Mouse (Mus musculus) R1 (cell line): Measurements from ENCODE around the gene Hoxc4.

ENCODE experiments used
- DNase-seq: peaks from one replicate; pipeline ENCODE4 v3.0.0-alpha.2; 2018; ENCODE audit warnings: low read depth, low spot score

The Hoxc4 gene

GRCm38 (mm10) chr15:103083598-103083997 is 64.9 kb downstream of the Hoxc4 start:
- no peak for DNase-seq

- no peak for DNase-seq
Observed at GRCm38 (mm10) chr15:103084944-103085343, 66.2 kb downstream of the Hoxc4 start.

- DNase-seq: peak; percentile 29
Observed at GRCm38 (mm10) chr15:103085831-103086671, 67.3 kb downstream of the Hoxc4 start.
